Comparison of ENCODE assay signal across 27 mouse cellular contexts in genomic region chr16:59569837-59570236, GRCm38 (mm10). TPM values are rescaled to one million over a fixed set of nuclear protein-coding genes. Genes with fewer than 3 reads are reported as not detected.
DNase-seq lines count a peak whose midpoint lies in the region; ATAC-seq and TF ChIP-seq lines count a peak whose summit lies in the region.
"Had no signal": no experiment of that assay in that cellular context is flagged by ENCODE, and none has a peak within 500 bp of the region (broad histone marks: within the 10 kb centered on the region; RNA-seq: fewer than 3 reads in every experiment).

No protein-coding gene starts in this region.

- no peak overlapping the region for H3K4me3 ChIP-seq in forebrain, postnatal 0 days (ENCODE audit: low read depth, low read length)
- no peak overlapping the region for H3K4me3 ChIP-seq in forebrain, embryonic 10.5 days
- no peak overlapping the region for H3K4me3 ChIP-seq in heart, embryonic 11.5 days (ENCODE audit: low read depth, low read length)
- H3K4me3 ChIP-seq in heart, embryonic 15.5 days: no peak overlapping the region
- H3K4me3 ChIP-seq: forebrain, embryonic 15.5 days; liver, embryonic 15.5 days; lung, embryonic 15.5 days; megakaryocyte, embryonic 14.5 days; neural tube, embryonic 12.5 days had no signal

- TF ChIP-seq CTCF in forebrain, postnatal 0 days (IDR thresholded peaks at IDR 0.05; ENCODE audit: low read depth): no peak
- TF ChIP-seq CTCF in brain, embryonic 14.5 days (IDR thresholded peaks at IDR 0.05; ENCODE audit: borderline replicate concordance, extremely low read depth, insufficient read depth, insufficient read length): no peak

- H3K9me3 ChIP-seq in forebrain, postnatal 0 days (ENCODE audit: low read length): no peaks in the 10 kb centered on the region
- H3K9me3 ChIP-seq in forebrain, embryonic 10.5 days: no peaks in the 10 kb centered on the region
- H3K9me3 ChIP-seq in heart, embryonic 11.5 days (replicated peaks; ENCODE audit: control insufficient read depth, low read length): no peaks in the 10 kb centered on the region
- no peaks in the 10 kb centered on the region for H3K9me3 ChIP-seq in heart, embryonic 15.5 days (replicated peaks)
- H3K9me3 ChIP-seq: forebrain, embryonic 15.5 days; liver, embryonic 15.5 days; lung, embryonic 15.5 days; neural tube, embryonic 12.5 days had no signal

- H3K27me3 ChIP-seq in forebrain, postnatal 0 days (ENCODE audit: insufficient read depth, low read length): no peaks in the 10 kb centered on the region
- H3K27me3 ChIP-seq in forebrain, embryonic 10.5 days (ENCODE audit: poor library complexity, severe bottlenecking): no peaks in the 10 kb centered on the region
- no peaks in the 10 kb centered on the region for H3K27me3 ChIP-seq in heart, embryonic 11.5 days (ENCODE audit: control insufficient read depth, insufficient read depth, low read length)
- H3K27me3 ChIP-seq in heart, embryonic 15.5 days: no peaks in the 10 kb centered on the region
- H3K27me3 ChIP-seq: forebrain, embryonic 15.5 days; liver, embryonic 15.5 days; lung, embryonic 15.5 days; megakaryocyte, embryonic 14.5 days; neural tube, embryonic 12.5 days had no signal

- no peak overlapping the region for H3K9ac ChIP-seq in forebrain, postnatal 0 days
- no peak overlapping the region for H3K9ac ChIP-seq in heart, embryonic 11.5 days (ENCODE audit: low read depth, low read length)
- H3K9ac ChIP-seq in heart, embryonic 15.5 days: no peak overlapping the region
- H3K9ac ChIP-seq: forebrain, embryonic 15.5 days; liver, embryonic 15.5 days; lung, embryonic 15.5 days; neural tube, embryonic 12.5 days had no signal

- H3K4me2 ChIP-seq in forebrain, postnatal 0 days (ENCODE audit: low read depth): no peak overlapping the region
- no peak overlapping the region for H3K4me2 ChIP-seq in heart, embryonic 11.5 days
- H3K4me2 ChIP-seq in heart, embryonic 15.5 days: no peak overlapping the region
- H3K4me2 ChIP-seq: forebrain, embryonic 15.5 days; liver, embryonic 15.5 days; lung, embryonic 15.5 days; neural tube, embryonic 12.5 days had no signal

- ATAC-seq in forebrain, postnatal 0 days: 0 out of 2 replicates have a peak, but pooled peaks have one; percentile 16
- ATAC-seq in heart, embryonic 11.5 days (replicated peaks; ENCODE audit: insufficient number of reproducible peaks, low FRiP score, low TSS enrichment): peak; percentile 36; the same call in 1 of the 2 replicates
- ATAC-seq in heart, embryonic 15.5 days (replicated peaks; ENCODE audit: insufficient number of reproducible peaks, insufficient read depth, low FRiP score, low read depth): peak; percentile 48; the same call in 1 of the 2 replicates
- ATAC-seq: forebrain, embryonic 15.5 days; hindbrain, embryonic 16.5 days; intestine, embryonic 16.5 days had no signal

- H3K36me3 ChIP-seq in forebrain, postnatal 0 days (ENCODE audit: insufficient read depth): no peaks in the 10 kb centered on the region
- peaks cover 4% of the 10 kb centered on the region; the same call in 1 of the 2 replicates for H3K36me3 ChIP-seq in forebrain, embryonic 10.5 days (replicated peaks)
- peaks cover 3% of the 10 kb centered on the region; the same call in 1 of the 2 replicates for H3K36me3 ChIP-seq in heart, embryonic 11.5 days (ENCODE audit: control insufficient read depth, insufficient read depth, low read length)
- peaks cover 4% of the 10 kb centered on the region for H3K36me3 ChIP-seq in heart, embryonic 15.5 days
- H3K36me3 ChIP-seq: forebrain, embryonic 15.5 days; liver, embryonic 15.5 days; lung, embryonic 15.5 days; neural tube, embryonic 12.5 days had no signal

- no peak for DNase-seq in forebrain, postnatal 0 days
- DNase-seq in forebrain, embryonic 10.5 days (ENCODE audit: extremely low spot score, low spot score): no peak
- DNase-seq in heart, adult 8-10 months (ENCODE audit: low spot score): no peak
- DNase-seq in brain, embryonic 14.5 days (ENCODE audit: low read depth): peak; percentile 14
- DNase-seq in kidney, postnatal 36 days: no peak
- DNase-seq in spleen, adult 18-20 months: no peak
- DNase-seq: adrenal gland, postnatal 36 days; cerebellum, adult 11-12 months; cerebellum, postnatal 10 days; kidney, adult 9 months; kidney, postnatal 4 days; layer of hippocampus, adult 9-11 months; liver; lung, postnatal 36 days; midbrain, embryonic 14.5 days; right cerebral cortex, postnatal 25 days; thymus, adult 18-20 months; thymus, postnatal 4 days had no signal

- no peak for TF ChIP-seq POLR2A in brain, embryonic 14.5 days (IDR thresholded peaks at IDR 0.05; ENCODE audit: borderline replicate concordance, extremely low read depth, insufficient read depth, insufficient read length, poor library complexity, severe bottlenecking)

- H3K4me1 ChIP-seq in forebrain, postnatal 0 days (ENCODE audit: insufficient read depth): no peaks in the 10 kb centered on the region
- H3K4me1 ChIP-seq in forebrain, embryonic 10.5 days: no peaks in the 10 kb centered on the region
- peaks cover 32% of the 10 kb centered on the region for H3K4me1 ChIP-seq in heart, embryonic 11.5 days (ENCODE audit: control insufficient read depth, insufficient read depth, low read length)
- peaks cover 49% of the 10 kb centered on the region for H3K4me1 ChIP-seq in heart, embryonic 15.5 days (replicated peaks)
- H3K4me1 ChIP-seq: forebrain, embryonic 15.5 days; liver, embryonic 15.5 days; megakaryocyte, embryonic 14.5 days; neural tube, embryonic 12.5 days had no signal

- 79% methylated on average over 8 of the region's 8 CpGs for WGBS in forebrain, postnatal 0 days
- 85% methylated on average over 8 of the region's 8 CpGs for WGBS in forebrain, embryonic 10.5 days
- 50% methylated on average over 8 of the region's 8 CpGs for WGBS in heart, embryonic 11.5 days (ENCODE audit: insufficient replicate concordance)
- WGBS in heart, embryonic 15.5 days: 48% methylated on average over 8 of the region's 8 CpGs

- H3K27ac ChIP-seq in forebrain, postnatal 0 days (ENCODE audit: low read depth, low read length): no peak overlapping the region
- no peak overlapping the region for H3K27ac ChIP-seq in forebrain, embryonic 10.5 days
- peak overlapping the region; percentile 57 for H3K27ac ChIP-seq in heart, embryonic 11.5 days (ENCODE audit: low read depth, low read length)
- no peak overlapping the region for H3K27ac ChIP-seq in heart, embryonic 15.5 days
- H3K27ac ChIP-seq: forebrain, embryonic 15.5 days; liver, embryonic 15.5 days; lung, embryonic 15.5 days; neural tube, embryonic 12.5 days had no signal

RNA-seq across cellular contexts. Expression of gene Crybg3, which starts 30.9 kb away (rescaled TPM):
- total RNA-seq in forebrain, postnatal 0 days (2014; rRNA removed): 4.3 and 4.7 TPM in 2 replicates
- polyA plus RNA-seq in forebrain, postnatal 0 days (2015; fragmentation: Nextera tagmentation; extraction: Ambion mirVana): 0.88 and 0.92 TPM in 2 replicates
- polyA plus RNA-seq in forebrain, embryonic 10.5 days (2016; fragmentation: Nextera tagmentation; extraction: Ambion mirVana): 5.0 and 5.1 TPM in 2 replicates
- 19.7 and 19.8 TPM in 2 replicates for polyA plus RNA-seq in heart, embryonic 11.5 days (2014; fragmentation: Nextera tagmentation; extraction: Ambion mirVana)
- 10 to 100 TPM; 71.6 to 83.9 (median 77.2) TPM for total RNA-seq in heart, adult 8-10 months (2022)
- 2.3 and 4.7 TPM in 2 replicates for polyA plus RNA-seq in brain, embryonic 14.5 days (2012; rRNA removed)
- polyA plus RNA-seq in heart, embryonic 15.5 days (2015; fragmentation: Nextera tagmentation; extraction: Ambion mirVana): 10.6 and 11.3 TPM in 2 replicates
